Mouse (Mus musculus): ENCODE data around the gene Fam71e1. TPM values are rescaled to one million over a fixed set of nuclear protein-coding genes. Genes with fewer than 3 reads are reported as not detected.

The Fam71e1 gene
- polyA plus RNA-seq, 1 experiment = 27.3 TPM

GRCm38 (mm10) chr7:44470696-44471612, 25.4 kb upstream of the Fam71e1 start:
- no peak for DNase-seq (ENCODE audit: extremely low spot score in 1 of 2, low spot score in 1 of 2)

GRCm38 (mm10) chr7:44471880-44472557, 24.4 kb upstream of the Fam71e1 start:
- no peak for DNase-seq (ENCODE audit: extremely low spot score in 1 of 2, low spot score in 1 of 2)

GRCm38 (mm10) chr7:44472558-44472885, 23.9 kb upstream of the Fam71e1 start:
- no peak for DNase-seq (ENCODE audit: extremely low spot score in 1 of 2, low spot score in 1 of 2)

GRCm38 (mm10) chr7:44472961-44473646, 23.3 kb upstream of the Fam71e1 start:
- no peak for DNase-seq (ENCODE audit: extremely low spot score in 1 of 2, low spot score in 1 of 2)

GRCm38 (mm10) chr7:44474419-44474818, 22.0 kb upstream of the Fam71e1 start:
- peak; percentile 73 to 74 for DNase-seq (ENCODE audit: extremely low spot score in 1 of 2, low spot score in 1 of 2)

GRCm38 (mm10) chr7:44475046-44475614, 21.3 kb upstream of the Fam71e1 start:
- DNase-seq (ENCODE audit: extremely low spot score in 1 of 2, low spot score in 1 of 2) = no peak

GRCm38 (mm10) chr7:44482836-44483435, 13.4 kb upstream of the Fam71e1 start:
- DNase-seq (ENCODE audit: extremely low spot score in 1 of 2, low spot score in 1 of 2) = no peak

GRCm38 (mm10) chr7:44484109-44484508, 12.3 kb upstream of the Fam71e1 start:
- DNase-seq (ENCODE audit: extremely low spot score in 1 of 2, low spot score in 1 of 2) = no peak

- DNase-seq (ENCODE audit: extremely low spot score in 1 of 2, low spot score in 1 of 2) = peak in 1 of 2 experiments; percentile 92
Observed at GRCm38 (mm10) chr7:44484841-44485571, 11.4 kb upstream of the Fam71e1 start.

- no peak for DNase-seq (ENCODE audit: extremely low spot score in 1 of 2, low spot score in 1 of 2)
Observed at GRCm38 (mm10) chr7:44485572-44486195, 10.7 kb upstream of the Fam71e1 start.

- DNase-seq (ENCODE audit: extremely low spot score in 1 of 2, low spot score in 1 of 2) = no peak
Observed at GRCm38 (mm10) chr7:44486927-44487575, 9.3 kb upstream of the Fam71e1 start.

GRCm38 (mm10) chr7:44487936-44488335, 8.4 kb upstream of the Fam71e1 start:
- DNase-seq (ENCODE audit: extremely low spot score in 1 of 2, low spot score in 1 of 2) = no peak

GRCm38 (mm10) chr7:44488545-44488944, 7.8 kb upstream of the Fam71e1 start:
- no peak for DNase-seq (ENCODE audit: extremely low spot score in 1 of 2, low spot score in 1 of 2)

GRCm38 (mm10) chr7:44490281-44490680, 6.1 kb upstream of the Fam71e1 start:
- no peak for DNase-seq (ENCODE audit: extremely low spot score in 1 of 2, low spot score in 1 of 2)

- DNase-seq (ENCODE audit: extremely low spot score in 1 of 2, low spot score in 1 of 2) = no peak
Observed at GRCm38 (mm10) chr7:44491391-44491790, 5.0 kb upstream of the Fam71e1 start.

- DNase-seq (ENCODE audit: extremely low spot score in 1 of 2, low spot score in 1 of 2) = no peak
Observed at GRCm38 (mm10) chr7:44492166-44492826, 4.1 kb upstream of the Fam71e1 start.

- no peak for DNase-seq (ENCODE audit: extremely low spot score in 1 of 2, low spot score in 1 of 2)
Observed at GRCm38 (mm10) chr7:44494681-44495080, 1.7 kb upstream of the Fam71e1 start.

GRCm38 (mm10) chr7:44495086-44495485, 1.3 kb upstream of the Fam71e1 start:
- DNase-seq (ENCODE audit: extremely low spot score in 1 of 2, low spot score in 1 of 2) = no peak

GRCm38 (mm10) chr7:44496771-44497109, 359 bp downstream of the Fam71e1 start:
- no peak for DNase-seq (ENCODE audit: extremely low spot score in 1 of 2, low spot score in 1 of 2)

Measured in frontal cortex, adult 2 months (tissue).